Mouse (Mus musculus) lung, embryonic 15.5 days (tissue): Measurements from ENCODE around the gene Slc12a8. TPM values are rescaled to one million over a fixed set of nuclear protein-coding genes. Genes with fewer than 3 reads are reported as not detected.

Experiments
- ATAC-seq: fragments of 200-750 bp; cut with Nextera tagmentation; 2 replicates; pipeline ENCODE4 v1.8.0; 2017; ENCODE audit warnings: moderate number of reproducible peaks, borderline replicate concordance; ENCODE audit not compliant: low FRiP score, low TSS enrichment; ENCODE audit errors: extremely low read depth
- H3K27ac ChIP-seq: fragments of 300-500 bp; sonication (generic); 2 replicates; pipeline ENCODE4 v1.5.1; 2015; ENCODE audit warnings: moderate library complexity, mild to moderate bottlenecking, inconsistent platforms
- H3K27me3 ChIP-seq: fragments of 300-500 bp; sonication (generic); 2 replicates; pipeline ENCODE4 v1.6.1; 2015; ENCODE audit warnings: inconsistent platforms
- H3K36me3 ChIP-seq: fragments of 300-500 bp; sonication (generic); 2 replicates; pipeline ENCODE4 v1.6.1; 2015; ENCODE audit warnings: inconsistent platforms
- H3K4me1 ChIP-seq: fragments of 300-500 bp; sonication (generic); 2 replicates; pipeline ENCODE4 v1.6.1; 2015; ENCODE audit warnings: inconsistent platforms
- H3K4me2 ChIP-seq: fragments of 300-500 bp; sonication (generic); 2 replicates; pipeline ENCODE4 v1.6.1; 2015; ENCODE audit warnings: inconsistent platforms, mild to moderate bottlenecking, moderate library complexity
- H3K4me3 ChIP-seq: fragments of 300-500 bp; sonication (generic); 2 replicates; pipeline ENCODE4 v1.5.1; 2015; ENCODE audit warnings: mild to moderate bottlenecking, inconsistent platforms
- H3K9ac ChIP-seq: fragments of 300-500 bp; sonication (generic); 2 replicates; pipeline ENCODE4 v1.6.1; 2015; ENCODE audit warnings: inconsistent platforms
- H3K9me3 ChIP-seq: fragments of 300-500 bp; sonication (generic); 2 replicates; pipeline ENCODE4 v1.6.1; 2016; ENCODE audit warnings: inconsistent platforms
- WGBS: fragments of 180-500 bp; shearing (Covaris S2); methylation state at CpG from one replicate; pipeline ENCODE4 v1.1.7; 2015; 5-methylcytosine and 5-hydroxymethylcytosine counted together
- polyA plus RNA-seq: library from polyadenylated mRNA; unstranded; fragments of >200 nt; fragmentation: Nextera tagmentation; extraction: Ambion mirVana; gene quantifications from 2 replicates; pipeline ENCODE4 v1.2.1, GENCODE M21; 2015

Gene Slc12a8
- polyA plus RNA-seq, 1 experiment from 2014 or later, result 0.64 TPM

DNA sequence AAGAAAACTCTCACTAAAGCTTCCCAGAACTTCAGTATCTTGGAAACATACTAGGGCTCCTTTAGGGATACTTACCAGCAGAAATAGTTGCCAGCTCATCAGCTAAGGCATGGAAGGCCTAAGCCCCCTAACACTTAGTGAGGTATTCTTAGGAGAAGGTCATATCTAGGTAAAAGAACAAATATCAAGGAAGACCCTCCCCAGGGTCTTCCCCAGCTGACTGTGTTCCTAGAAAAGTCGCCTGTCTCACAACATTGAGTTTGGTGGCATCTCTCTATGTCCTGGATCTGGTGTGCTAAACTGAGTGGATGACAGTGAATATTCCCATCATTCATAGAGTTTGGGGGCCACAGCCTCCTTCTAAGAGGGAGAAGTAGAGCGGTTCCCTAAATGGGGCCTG lies 153.8 kb downstream of the Slc12a8 start:
- no peak overlapping the region for H3K9ac ChIP-seq
- H3K4me3 ChIP-seq, result no peak overlapping the region
- H3K9me3 ChIP-seq, result no peaks in the 10 kb centered on the region
- no peak overlapping the region for H3K4me2 ChIP-seq
- peaks cover 13% of the 10 kb centered on the region for H3K4me1 ChIP-seq
- H3K27me3 ChIP-seq, result no peaks in the 10 kb centered on the region
- H3K27ac ChIP-seq, result 0 out of 2 replicates have a peak overlapping the region, but pooled peaks have one; percentile 1
- ATAC-seq, result no peak
- WGBS, result 87% methylated on average over 2 of the region's 2 CpGs
- H3K36me3 ChIP-seq, result no peaks in the 10 kb centered on the region

DNA sequence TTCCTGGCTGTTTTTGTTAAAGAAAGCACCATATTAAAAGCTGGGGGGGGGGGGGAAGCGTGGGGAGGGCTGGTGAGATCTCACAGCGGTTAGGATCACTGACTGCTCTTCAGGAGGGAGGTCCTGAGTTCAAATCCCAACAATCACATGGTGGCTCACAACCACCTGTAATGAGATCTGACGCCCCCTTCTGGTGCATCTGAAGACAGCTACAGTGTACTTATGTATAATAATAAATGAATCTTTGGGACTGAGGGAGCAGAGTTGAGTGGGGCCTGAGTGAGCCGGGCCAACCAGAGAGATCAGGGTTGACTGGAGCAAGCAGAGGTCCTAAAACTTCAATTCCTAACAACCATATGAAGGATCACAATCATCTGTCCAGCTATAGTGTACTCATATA lies 155.1 kb downstream of the Slc12a8 start:
- WGBS, result 91% methylated on average over 4 of the region's 4 CpGs

DNA sequence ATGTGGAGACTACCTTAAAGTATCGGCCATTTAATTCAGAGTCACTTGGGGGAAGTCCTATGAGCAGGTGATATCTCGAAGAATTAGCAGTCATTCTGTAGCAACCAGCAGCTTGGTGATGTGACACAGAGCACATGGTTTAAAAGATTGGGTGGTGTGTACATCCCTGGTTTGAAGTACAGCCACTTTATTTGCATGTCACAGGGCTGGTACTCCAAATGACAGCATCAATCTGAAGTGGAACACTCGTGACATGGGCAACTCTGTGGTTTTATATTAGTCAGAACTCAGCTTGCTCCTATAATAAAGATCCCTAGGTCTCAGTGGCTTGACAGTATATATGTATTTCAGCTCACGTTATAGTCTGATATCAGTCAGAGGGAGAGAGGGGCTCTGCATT lies 155.5 kb downstream of the Slc12a8 start:
- no peak for ATAC-seq

More for the DNA sequence above, 155.1 kb downstream of the Slc12a8 start:
- Histone ChIP-seq H3K36me3 (no peaks in the 10 kb centered on the region), H3K9ac (no peak overlapping the region), H3K27me3 (no peaks in the 10 kb centered on the region), H3K27ac (no peak overlapping the region), H3K4me2 (no peak overlapping the region), H3K9me3 (no peaks in the 10 kb centered on the region), H3K4me1 (peaks cover 26% of the 10 kb centered on the region), H3K4me3 (no peak overlapping the region)
- ATAC-seq, result no peak

DNA sequence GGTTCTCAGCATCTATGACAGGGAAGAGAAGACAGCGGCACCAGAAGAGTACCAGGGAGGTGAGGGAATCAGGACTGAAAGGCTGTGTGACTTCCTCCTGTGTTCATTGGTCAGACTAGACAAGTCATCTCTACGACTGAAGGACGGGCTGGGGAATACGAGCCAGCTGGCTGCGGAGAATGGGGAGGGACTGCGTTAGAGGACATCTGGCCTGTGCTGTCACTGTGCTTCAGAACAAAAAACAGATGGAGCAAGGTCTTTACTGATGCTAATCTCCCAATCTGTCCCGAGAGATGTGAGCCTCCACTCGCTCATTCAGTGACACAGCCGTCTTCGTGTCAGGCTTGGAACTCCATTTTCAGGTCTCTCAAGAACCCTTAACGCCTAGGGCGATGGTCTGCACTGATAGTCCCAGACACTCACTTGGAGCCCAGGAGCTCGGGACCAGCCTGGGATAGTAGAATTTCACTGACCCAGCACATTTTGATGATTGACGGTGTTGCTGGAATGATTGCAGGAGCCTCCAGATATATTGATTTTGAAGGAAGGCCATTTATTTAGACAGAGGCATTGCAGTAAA lies 156.5 kb downstream of the Slc12a8 start:
- H3K27ac ChIP-seq, result no peak overlapping the region; the same call in 1 of the 2 replicates
- 46% methylated on average over 14 of the region's 14 CpGs for WGBS
- ATAC-seq, result peak; percentile 80; the same call in 1 of the 2 replicates

More for the DNA sequence above, 155.5 kb downstream of the Slc12a8 start:
- Histone ChIP-seq H3K9ac (no peak overlapping the region), H3K9me3 (no peaks in the 10 kb centered on the region), H3K4me3 (no peak overlapping the region), H3K27me3 (no peaks in the 10 kb centered on the region), H3K27ac (no peak overlapping the region), H3K4me2 (no peak overlapping the region), H3K4me1 (peaks cover 29% of the 10 kb centered on the region), H3K36me3 (no peaks in the 10 kb centered on the region)
- WGBS, result 86% methylated on average over 4 of the region's 4 CpGs

DNA sequence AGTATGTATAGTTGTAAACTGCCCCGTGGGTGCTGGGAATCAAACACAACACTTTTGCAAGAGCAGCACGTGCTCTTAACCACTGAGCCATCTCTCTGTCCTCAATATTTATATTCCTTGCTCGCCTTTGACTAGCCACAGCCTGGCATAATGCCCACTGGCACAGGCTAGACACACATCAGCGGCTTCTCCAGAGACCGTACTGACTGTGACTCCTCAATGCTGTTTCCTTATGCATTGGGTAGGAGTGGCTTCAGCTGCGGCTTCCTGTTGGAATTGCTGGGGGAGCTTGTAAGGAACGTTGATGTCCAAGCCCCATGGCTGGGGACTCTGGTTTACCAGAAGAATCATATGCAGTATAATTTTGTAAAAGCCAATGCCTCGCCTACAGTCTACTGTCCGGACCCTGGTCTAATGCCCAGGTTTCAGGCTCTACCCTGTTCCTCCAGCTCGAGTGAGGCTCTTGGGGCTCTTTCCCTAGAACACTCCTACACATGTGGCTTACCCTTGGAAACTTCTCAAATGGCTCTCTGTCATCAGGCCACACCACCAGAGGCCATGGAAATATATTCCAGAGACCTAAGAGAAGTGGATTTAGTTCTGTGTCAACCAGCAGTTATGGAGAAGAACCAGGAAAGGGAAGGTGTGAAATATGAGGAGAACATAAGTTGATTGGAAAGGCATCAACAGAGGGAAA lies 158.2 kb downstream of the Slc12a8 start:
- no peak overlapping the region for H3K4me3 ChIP-seq
- H3K4me2 ChIP-seq, result no peak overlapping the region
- no peaks in the 10 kb centered on the region for H3K9me3 ChIP-seq
- H3K9ac ChIP-seq, result no peak overlapping the region
- no peak overlapping the region for H3K27ac ChIP-seq
- no peaks in the 10 kb centered on the region for H3K27me3 ChIP-seq
- 76% methylated on average over 10 of the region's 10 CpGs for WGBS
- no peak for ATAC-seq
- no peaks in the 10 kb centered on the region for H3K36me3 ChIP-seq
- peaks cover 29% of the 10 kb centered on the region for H3K4me1 ChIP-seq

More for the DNA sequence above, 156.5 kb downstream of the Slc12a8 start:
- Histone ChIP-seq H3K36me3 (no peaks in the 10 kb centered on the region), H3K4me1 (peaks cover 29% of the 10 kb centered on the region), H3K9me3 (no peaks in the 10 kb centered on the region), H3K4me3 (no peak overlapping the region), H3K27me3 (no peaks in the 10 kb centered on the region), H3K9ac (no peak overlapping the region), H3K4me2 (no peak overlapping the region)

DNA sequence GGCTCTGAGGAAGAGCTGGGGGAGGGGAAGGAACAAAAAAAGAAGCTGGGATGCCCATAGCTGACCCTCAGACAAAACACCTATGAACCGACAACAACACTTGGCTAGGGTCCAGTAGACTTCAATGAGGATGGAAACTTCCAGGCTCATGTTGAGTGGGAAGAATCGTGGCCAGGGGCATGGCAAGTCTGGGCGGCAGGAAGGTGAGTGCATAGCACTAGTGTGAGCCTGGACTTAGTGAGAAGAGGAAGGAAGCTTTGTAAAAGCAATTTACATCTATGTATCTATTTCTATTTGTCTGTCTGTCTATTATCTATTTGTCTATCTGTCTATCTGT lies 158.7 kb downstream of the Slc12a8 start:
- Histone ChIP-seq H3K27ac (peak overlapping the region; percentile 51; the same call in 1 of the 2 replicates), H3K9me3 (no peaks in the 10 kb centered on the region), H3K4me3 (no peak overlapping the region), H3K4me1 (peaks cover 25% of the 10 kb centered on the region), H3K36me3 (no peaks in the 10 kb centered on the region), H3K4me2 (no peak overlapping the region), H3K9ac (no peak overlapping the region), H3K27me3 (no peaks in the 10 kb centered on the region)
- 55% methylated on average over 3 of the region's 3 CpGs for WGBS
- ATAC-seq, result no peak

DNA sequence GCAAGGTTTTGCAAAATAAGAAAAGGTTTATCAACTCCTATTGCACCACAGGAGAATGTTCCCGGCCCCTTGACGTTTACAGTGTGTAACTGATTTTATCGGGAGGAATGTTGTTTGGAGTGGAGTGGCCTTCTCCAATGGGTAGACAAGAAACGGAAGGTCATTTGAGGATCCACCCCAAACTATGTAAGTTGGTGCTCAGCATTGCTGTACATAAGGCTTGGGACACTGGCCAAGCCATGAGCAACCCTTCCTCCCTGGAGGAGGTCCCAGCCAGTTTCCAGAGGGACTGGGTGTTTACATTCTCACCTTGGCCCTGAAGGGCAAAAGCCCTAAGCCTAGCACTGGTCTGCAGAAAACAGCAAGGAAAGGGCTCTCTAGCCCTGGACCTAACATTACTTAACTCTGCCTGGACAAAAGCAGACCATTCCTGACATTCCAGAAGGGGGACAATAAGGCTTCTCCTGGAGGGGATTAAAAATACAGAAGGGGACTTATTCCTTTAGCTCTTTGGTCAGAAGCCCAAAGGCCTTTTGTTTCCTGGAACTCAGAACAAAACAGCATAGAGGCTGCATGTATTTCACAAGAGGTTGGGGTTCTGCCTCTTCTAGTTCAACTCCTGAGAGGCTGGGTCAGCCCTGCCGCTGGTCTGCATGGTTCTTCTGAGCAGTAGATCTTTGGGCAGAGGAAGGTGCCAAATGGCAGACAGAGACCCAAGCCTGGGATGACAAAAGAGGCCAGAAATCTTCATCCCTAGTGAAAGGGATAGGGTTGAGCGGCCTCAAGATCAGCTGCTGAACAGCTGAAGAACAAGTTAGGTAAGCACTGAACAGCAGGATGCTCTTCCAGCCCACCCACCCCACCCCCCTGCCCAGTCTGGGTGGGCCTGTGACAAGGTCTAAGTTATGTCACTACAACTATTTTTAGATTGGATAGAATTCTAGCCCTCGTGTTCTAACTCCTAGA lies 159.5 kb downstream of the Slc12a8 start:
- Histone ChIP-seq H3K9me3 (no peaks in the 10 kb centered on the region), H3K27ac (peak overlapping the region; percentile 51), H3K4me1 (peaks cover 25% of the 10 kb centered on the region), H3K27me3 (no peaks in the 10 kb centered on the region), H3K4me3 (no peak overlapping the region), H3K4me2 (no peak overlapping the region), H3K36me3 (no peaks in the 10 kb centered on the region), H3K9ac (no peak overlapping the region)
- 41% methylated on average over 7 of the region's 7 CpGs for WGBS
- peak; percentile 9; the same call in 1 of the 2 replicates for ATAC-seq

DNA sequence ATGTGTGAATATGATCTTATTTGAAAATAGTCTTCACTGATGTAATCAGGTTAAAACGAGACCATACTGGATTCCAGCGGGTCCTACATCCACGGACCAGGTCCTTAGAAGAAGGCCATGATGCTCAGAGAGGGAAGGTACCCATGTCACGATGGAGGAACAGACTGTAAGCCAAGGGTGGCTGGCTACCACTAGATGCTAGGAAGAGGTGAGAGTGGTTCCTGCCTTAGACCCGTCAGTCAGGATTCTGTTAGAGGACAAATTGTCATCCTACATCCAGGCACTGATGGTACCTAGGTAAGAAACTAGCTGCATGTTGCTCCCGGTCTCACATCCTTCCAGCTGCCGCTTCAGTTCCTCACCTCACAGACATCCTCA lies 160.2 kb downstream of the Slc12a8 start:
- Histone ChIP-seq H3K4me3 (no peak overlapping the region), H3K4me2 (no peak overlapping the region), H3K36me3 (no peaks in the 10 kb centered on the region), H3K9ac (no peak overlapping the region), H3K9me3 (no peaks in the 10 kb centered on the region), H3K27ac (no peak overlapping the region), H3K27me3 (no peaks in the 10 kb centered on the region), H3K4me1 (peaks cover 25% of the 10 kb centered on the region)
- 83% methylated on average over 7 of the region's 7 CpGs for WGBS
- ATAC-seq, result no peak

DNA sequence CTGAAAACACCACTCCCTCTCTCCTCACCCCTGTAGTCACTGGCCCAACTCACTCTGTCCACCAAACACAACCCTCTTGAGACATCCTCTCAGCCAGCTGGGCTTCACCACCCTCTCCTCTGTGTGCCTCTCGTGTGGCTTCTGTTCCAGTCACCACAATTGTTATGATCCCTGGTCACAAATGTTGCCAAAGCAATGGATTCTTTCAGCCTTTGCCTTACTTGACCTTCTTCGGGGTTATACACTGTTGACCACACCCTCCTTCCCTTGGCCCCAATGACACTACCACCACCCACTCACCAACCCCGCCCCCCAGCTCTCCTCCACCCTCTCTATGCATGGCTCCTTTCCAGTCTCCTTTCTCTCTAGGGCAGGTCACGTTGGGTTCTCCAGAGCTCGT lies 160.8 kb downstream of the Slc12a8 start:
- no peak overlapping the region for H3K9ac ChIP-seq
- peaks cover 25% of the 10 kb centered on the region for H3K4me1 ChIP-seq
- 69% methylated on average over 5 of the region's 5 CpGs for WGBS
- H3K9me3 ChIP-seq, result no peaks in the 10 kb centered on the region
- no peak for ATAC-seq
- no peaks in the 10 kb centered on the region for H3K36me3 ChIP-seq
- H3K27me3 ChIP-seq, result no peaks in the 10 kb centered on the region
- no peak overlapping the region for H3K4me3 ChIP-seq
- H3K27ac ChIP-seq, result no peak overlapping the region
- no peak overlapping the region for H3K4me2 ChIP-seq

DNA sequence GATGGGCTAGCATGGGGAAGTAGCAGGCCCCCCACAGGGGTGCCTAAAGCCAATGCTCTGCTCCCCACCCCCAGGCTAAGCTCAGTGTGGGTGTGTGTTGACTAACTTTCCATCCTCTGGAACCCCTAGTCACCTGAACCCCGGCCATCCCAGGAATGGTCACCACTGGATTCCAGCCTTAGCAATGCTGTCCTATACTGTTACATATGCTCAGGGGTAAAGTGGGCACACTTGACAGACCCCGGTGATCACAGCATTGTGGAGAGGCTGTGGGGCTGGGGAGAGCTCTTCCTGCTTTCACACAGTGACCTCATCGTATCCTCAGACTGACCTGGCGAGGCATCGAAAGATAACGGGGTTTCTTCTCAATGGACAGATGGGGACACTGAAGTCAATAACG lies 163.1 kb downstream of the Slc12a8 start:
- no peak overlapping the region for H3K27ac ChIP-seq
- H3K9ac ChIP-seq, result no peak overlapping the region
- H3K27me3 ChIP-seq, result no peaks in the 10 kb centered on the region
- H3K4me3 ChIP-seq, result no peak overlapping the region
- no peak for ATAC-seq
- H3K4me2 ChIP-seq, result no peak overlapping the region
- 84% methylated on average over 7 of the region's 7 CpGs for WGBS
- H3K9me3 ChIP-seq, result no peaks in the 10 kb centered on the region
- H3K36me3 ChIP-seq, result no peaks in the 10 kb centered on the region
- H3K4me1 ChIP-seq, result peaks cover 30% of the 10 kb centered on the region

DNA sequence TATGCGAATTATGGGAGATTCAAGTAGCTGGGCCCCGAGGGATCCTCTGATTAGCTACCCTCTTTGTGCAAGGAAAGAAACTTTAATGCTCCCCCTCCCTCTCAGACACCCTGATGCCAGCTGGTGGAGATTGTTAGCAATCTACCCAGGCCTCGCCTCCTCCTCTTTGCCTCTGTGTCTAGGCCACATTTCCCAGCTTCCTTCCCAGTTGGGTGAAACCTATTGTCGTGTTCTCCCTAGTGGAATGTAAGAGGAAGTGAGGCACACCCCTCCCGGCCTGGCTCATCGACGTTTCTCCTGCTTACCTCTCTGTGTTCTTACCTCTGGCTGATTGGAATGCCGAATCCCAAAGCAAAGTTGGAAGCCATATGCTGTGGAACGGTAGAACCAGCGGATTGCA lies 163.7 kb downstream of the Slc12a8 start:
- H3K27me3 ChIP-seq, result no peaks in the 10 kb centered on the region
- H3K4me3 ChIP-seq, result no peak overlapping the region
- no peak overlapping the region for H3K9ac ChIP-seq
- 53% methylated on average over 10 of the region's 10 CpGs for WGBS
- no peaks in the 10 kb centered on the region for H3K9me3 ChIP-seq
- no peaks in the 10 kb centered on the region for H3K36me3 ChIP-seq
- ATAC-seq, result no peak
- H3K4me1 ChIP-seq, result peaks cover 30% of the 10 kb centered on the region
- no peak overlapping the region for H3K27ac ChIP-seq
- no peak overlapping the region for H3K4me2 ChIP-seq

DNA sequence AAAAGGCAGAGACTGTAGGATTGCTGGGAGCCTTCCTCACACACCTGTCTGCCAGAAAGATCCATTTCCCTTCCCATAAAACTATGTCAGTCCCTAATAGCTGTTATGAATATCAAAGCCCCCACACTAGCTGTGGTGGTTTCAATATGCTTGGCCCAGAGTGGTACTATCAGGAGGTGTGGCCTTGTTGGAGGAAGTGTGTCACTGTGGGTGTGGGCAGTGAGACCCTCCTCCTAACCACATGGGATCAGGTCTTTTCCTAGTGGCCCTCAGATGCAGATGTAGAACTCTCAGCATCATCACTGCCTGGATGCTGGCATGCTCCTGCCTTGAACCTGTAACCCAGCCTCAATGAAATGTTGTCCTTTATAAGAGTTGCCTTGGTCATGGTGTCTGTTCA lies 164.5 kb downstream of the Slc12a8 start:
- no peaks in the 10 kb centered on the region for H3K9me3 ChIP-seq
- no peaks in the 10 kb centered on the region for H3K36me3 ChIP-seq
- no peak overlapping the region for H3K4me3 ChIP-seq
- peaks cover 30% of the 10 kb centered on the region for H3K4me1 ChIP-seq
- ATAC-seq, result no peak
- H3K27ac ChIP-seq, result no peak overlapping the region
- no peaks in the 10 kb centered on the region for H3K27me3 ChIP-seq
- no peak overlapping the region for H3K4me2 ChIP-seq
- no peak overlapping the region for H3K9ac ChIP-seq
